Comparison of ENCODE assay signal across 11 mouse cellular contexts in the genomic region with DNA sequence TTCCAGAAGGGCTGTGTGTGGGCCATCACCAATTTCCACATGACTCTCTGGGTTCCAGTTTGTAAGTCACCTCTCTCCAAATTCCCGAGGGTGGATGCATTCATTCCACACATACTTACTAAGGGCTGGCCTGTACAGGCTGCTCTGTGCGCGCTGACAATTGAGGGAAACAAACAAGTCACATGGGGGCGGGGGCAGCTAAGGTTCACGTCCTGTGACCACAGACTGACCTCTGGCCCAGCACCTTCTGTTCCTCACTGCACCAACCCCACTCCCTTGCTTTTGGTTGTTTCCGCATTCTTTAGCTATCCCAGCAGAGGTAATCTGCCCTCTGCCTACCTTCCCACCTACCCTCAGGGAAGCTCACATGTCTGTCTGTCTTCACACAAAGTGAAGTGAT. TPM values are rescaled to one million over a fixed set of nuclear protein-coding genes. Genes with fewer than 3 reads are reported as not detected.
A peak's percentile ranks its signal among the peaks of the same experiment; 100 is the strongest.
DNase-seq lines count a peak whose midpoint lies in the region; ATAC-seq and TF ChIP-seq lines count a peak whose summit lies in the region.
"Had no signal": no experiment of that assay in that cellular context is flagged by ENCODE, and none has a peak within 500 bp of the region (broad histone marks: within the 10 kb centered on the region; RNA-seq: fewer than 3 reads in every experiment).

No protein-coding gene starts in this region.

- intact Hi-C loops in left cerebral cortex, postnatal 36 days (cut with DNase I): no loop called here
- intact Hi-C loops in left cerebral cortex, postnatal 14 days (cut with DNase I): no loop called here

- no peak for TF ChIP-seq POLR2A in bone marrow, adult 2 months (IDR thresholded peaks at IDR 0.05; ENCODE audit: borderline replicate concordance, control insufficient read depth, low read depth, low read length)

- no peak overlapping the region for H3K27ac ChIP-seq in liver, embryonic 14.5 days
- 0 out of 2 replicates have a peak overlapping the region, but pooled peaks have one; percentile 7 for H3K27ac ChIP-seq in bone marrow, adult 2 months (ENCODE audit: control insufficient read depth, insufficient read depth, low read depth, low read length, poor library complexity)
- H3K27ac ChIP-seq: midbrain, embryonic 12.5 days had no signal

- H3K9me3 ChIP-seq in liver, embryonic 14.5 days (ENCODE audit: control insufficient read depth, low read length): no peaks in the 10 kb centered on the region
- H3K9me3 ChIP-seq: midbrain, embryonic 12.5 days had no signal

- TF ChIP-seq CTCF in liver, embryonic 14.5 days (IDR thresholded peaks at IDR 0.05; ENCODE audit: low read depth): no peak
- no peak for TF ChIP-seq CTCF in bone marrow, adult 2 months (IDR thresholded peaks at IDR 0.05; ENCODE audit: control insufficient read depth, insufficient read depth, low read length)

- H3K4me1 ChIP-seq in liver, embryonic 14.5 days (replicated peaks; ENCODE audit: control insufficient read depth in 2 of 2, insufficient read depth in 2 of 2, low read length in 1 of 2): peaks cover 0 to 4% of the 10 kb centered on the region in 2 experiments; a peak in 3 of 4 replicates
- H3K4me1 ChIP-seq in bone marrow, adult 2 months (ENCODE audit: control insufficient read depth, insufficient read depth, low read length): peaks cover 8% of the 10 kb centered on the region; the same call in 1 of the 2 replicates

- no peaks in the 10 kb centered on the region for H3K36me3 ChIP-seq in liver, embryonic 14.5 days (replicated peaks; ENCODE audit: control insufficient read depth, insufficient read depth, low read depth)
- H3K36me3 ChIP-seq: midbrain, embryonic 12.5 days had no signal

- WGBS in liver, embryonic 14.5 days (ENCODE audit: insufficient replicate concordance): 41% methylated on average over 6 of the region's 6 CpGs
- WGBS in bone marrow, adult 2 months: 78% methylated on average over 6 of the region's 6 CpGs

- TF ChIP-seq EP300 in liver, embryonic 14.5 days (IDR thresholded peaks at IDR 0.05; ENCODE audit: low read depth): no peak

- no peak for DNase-seq in liver, embryonic 14.5 days (ENCODE audit: low read depth in 3 of 3, low spot score in 3 of 3)
- no peak for DNase-seq in liver
- peak; percentile 89 for DNase-seq in kidney, postnatal 14 days
- DNase-seq in left cerebral cortex, postnatal 36 days (ENCODE audit: low spot score in 2 of 2): no peak
- DNase-seq in left cerebral cortex, postnatal 14 days (ENCODE audit: low spot score in 2 of 2): no peak
- no peak for DNase-seq in neural tube, embryonic 10.5 days (ENCODE audit: extremely low spot score, low spot score)
- DNase-seq: cerebellum, postnatal 10 days had no signal

- peak; percentile 31; the same call in 1 of the 2 replicates for ATAC-seq in liver, embryonic 14.5 days (ENCODE audit: insufficient read depth)

- H3K4me2 ChIP-seq in liver, embryonic 14.5 days (ENCODE audit: low read depth): no peak overlapping the region
- H3K4me2 ChIP-seq: midbrain, embryonic 12.5 days had no signal

- no peak overlapping the region for H3K4me3 ChIP-seq in liver, embryonic 14.5 days (ENCODE audit: insufficient read depth in 1 of 2, low read depth in 2 of 2, low read length in 2 of 2)
- no peak overlapping the region for H3K4me3 ChIP-seq in bone marrow, adult 2 months (replicated peaks; ENCODE audit: control insufficient read depth, low read depth, low read length)
- H3K4me3 ChIP-seq: left cerebral cortex, adult 2 months; midbrain, embryonic 12.5 days had no signal

- H3K9ac ChIP-seq in liver, embryonic 14.5 days (replicated peaks): no peak overlapping the region
- H3K9ac ChIP-seq: midbrain, embryonic 12.5 days had no signal

- H3K27me3 ChIP-seq in liver, embryonic 14.5 days (ENCODE audit: control insufficient read depth, insufficient read depth, low read length): no peaks in the 10 kb centered on the region
- H3K27me3 ChIP-seq: midbrain, embryonic 12.5 days had no signal

RNA-seq across cellular contexts. Expression of a gene that starts 31.6 kb away (rescaled TPM):
- 2.5 and 4.0 TPM in 2 replicates for polyA plus RNA-seq in liver, embryonic 14.5 days (2012; rRNA removed)
- polyA plus RNA-seq in liver, embryonic 14.5 days (2014; fragmentation: Nextera tagmentation; extraction: Ambion mirVana): 3.4 and 3.8 TPM in 2 replicates
- 22.2 and 33.2 TPM in 2 replicates for polyA plus RNA-seq in bone marrow, adult 2 months (2011; ENCODE audit: insufficient read depth, insufficient read length, low replicate concordance, missing spikeins)
- 10 to 100 TPM; 50.8 to 72.8 TPM for total RNA-seq in left cerebral cortex, postnatal 36 days (2021)
- total RNA-seq in left cerebral cortex, postnatal 14 days (2021): 10 to 100 TPM; 49.5 to 58.6 TPM

RNA-seq across cellular contexts. Expression of a gene that starts 35.9 kb away (rescaled TPM):
- polyA plus RNA-seq in liver, embryonic 14.5 days (2012; rRNA removed): 1.1 and 2.0 TPM in 2 replicates
- 0.77 and 0.95 TPM in 2 replicates for polyA plus RNA-seq in liver, embryonic 14.5 days (2014; fragmentation: Nextera tagmentation; extraction: Ambion mirVana)
- 1.2 and 9.3 TPM in 2 replicates for polyA plus RNA-seq in bone marrow, adult 2 months (2011; ENCODE audit: insufficient read depth, insufficient read length, low replicate concordance, missing spikeins)
- total RNA-seq in left cerebral cortex, postnatal 36 days (2021): 1 to 10 TPM in 1 of 2 experiments, under 1 TPM in 1; 0.68 to 1.2 TPM
- total RNA-seq in left cerebral cortex, postnatal 14 days (2021): 1 to 10 TPM; 1.2 to 1.3 TPM

RNA-seq across cellular contexts. Expression of a gene that starts 48.4 kb away (rescaled TPM):
- 2.1 and 2.6 TPM in 2 replicates for polyA plus RNA-seq in liver, embryonic 14.5 days (2012; rRNA removed)
- 2.2 and 2.7 TPM in 2 replicates for polyA plus RNA-seq in liver, embryonic 14.5 days (2014; fragmentation: Nextera tagmentation; extraction: Ambion mirVana)
- 0.57 and 1.8 TPM in 2 replicates for polyA plus RNA-seq in bone marrow, adult 2 months (2011; ENCODE audit: insufficient read depth, insufficient read length, low replicate concordance, missing spikeins)
- total RNA-seq in left cerebral cortex, postnatal 36 days (2021): 1 to 10 TPM in 1 of 2 experiments, under 1 TPM in 1; 0.35 to 1.3 TPM
- under 1 TPM; 0.76 to 0.97 TPM for total RNA-seq in left cerebral cortex, postnatal 14 days (2021)

RNA-seq across cellular contexts. Expression of a gene that starts 53.6 kb away (rescaled TPM):
- 0.03 TPM in 2 replicates for polyA plus RNA-seq in liver, embryonic 14.5 days (2012; rRNA removed)
- not detected in 2 replicates for polyA plus RNA-seq in liver, embryonic 14.5 days (2014; fragmentation: Nextera tagmentation; extraction: Ambion mirVana)
- polyA plus RNA-seq in bone marrow, adult 2 months (2011; ENCODE audit: insufficient read depth, insufficient read length, low replicate concordance, missing spikeins): 5.6 and 5.8 TPM in 2 replicates
- 1 to 10 TPM; 3.0 to 4.3 TPM for total RNA-seq in left cerebral cortex, postnatal 36 days (2021)
- 1 to 10 TPM; 2.7 to 2.9 TPM for total RNA-seq in left cerebral cortex, postnatal 14 days (2021)
- total RNA-seq: hematopoietic stem cell, adult 5-6 weeks had no signal
